Mouse (Mus musculus): ENCODE measurements at regions not wholly inside any gene's neighbourhood (a gene's known extent, or its start where the extent isn't known, plus 50 kb on each side); places are given as distances from the start of the nearest gene placed in this dataset.

DNA sequence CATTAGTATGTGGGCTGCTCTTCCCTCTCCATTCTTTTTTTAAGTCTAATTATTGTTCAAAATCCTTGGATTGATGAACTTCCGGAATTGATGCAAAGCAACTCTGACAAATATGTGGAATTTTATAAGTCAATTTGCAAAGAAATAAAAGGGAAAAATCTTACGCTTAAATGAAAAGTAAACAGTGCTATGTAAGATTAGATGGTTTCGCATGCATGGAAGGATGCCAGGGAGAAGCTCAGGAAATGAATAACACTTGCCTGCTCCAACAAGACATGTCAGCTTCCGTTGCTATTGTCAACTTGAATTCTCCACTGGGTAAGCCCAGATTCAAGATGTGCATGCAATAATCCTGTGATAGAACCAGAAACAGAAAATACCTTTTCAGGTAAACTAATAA is 357.2 kb upstream of the Actbl2 start:
- DNase-seq (ENCODE audit: low spot score): no peak

DNA sequence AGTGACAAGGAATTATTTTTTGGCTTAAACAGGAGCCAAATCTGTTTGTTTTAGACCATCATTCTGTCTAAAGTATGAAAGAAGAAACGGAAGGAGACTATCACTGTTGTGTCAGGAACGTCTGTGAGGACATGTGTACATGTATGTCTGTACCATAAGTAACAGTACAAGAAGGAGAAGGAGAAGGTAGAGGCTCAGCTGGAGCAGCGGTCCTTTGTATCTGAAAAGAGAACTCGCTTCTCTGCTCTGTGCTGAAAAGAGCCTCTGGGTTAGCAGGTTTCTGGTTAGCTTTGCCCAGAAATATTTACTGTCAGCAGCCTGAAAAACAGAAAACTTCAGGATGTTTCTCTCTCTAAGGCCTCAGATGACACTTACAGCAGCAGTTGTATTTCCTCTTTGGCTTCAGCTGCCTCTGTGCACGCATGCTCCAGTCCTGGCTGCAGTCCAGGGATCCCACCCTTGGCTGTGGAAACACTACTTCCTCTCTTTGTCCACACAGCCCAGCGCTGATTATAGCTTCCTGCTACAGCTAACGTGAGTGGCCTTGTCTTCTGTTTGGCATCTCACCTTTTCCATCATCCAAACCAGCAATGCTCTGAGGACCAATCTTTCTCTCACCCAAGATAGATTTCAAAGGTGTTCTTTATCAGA is 351.7 kb upstream of the Actbl2 start:
- DNase-seq (ENCODE audit: low spot score): peak; percentile 47

DNA sequence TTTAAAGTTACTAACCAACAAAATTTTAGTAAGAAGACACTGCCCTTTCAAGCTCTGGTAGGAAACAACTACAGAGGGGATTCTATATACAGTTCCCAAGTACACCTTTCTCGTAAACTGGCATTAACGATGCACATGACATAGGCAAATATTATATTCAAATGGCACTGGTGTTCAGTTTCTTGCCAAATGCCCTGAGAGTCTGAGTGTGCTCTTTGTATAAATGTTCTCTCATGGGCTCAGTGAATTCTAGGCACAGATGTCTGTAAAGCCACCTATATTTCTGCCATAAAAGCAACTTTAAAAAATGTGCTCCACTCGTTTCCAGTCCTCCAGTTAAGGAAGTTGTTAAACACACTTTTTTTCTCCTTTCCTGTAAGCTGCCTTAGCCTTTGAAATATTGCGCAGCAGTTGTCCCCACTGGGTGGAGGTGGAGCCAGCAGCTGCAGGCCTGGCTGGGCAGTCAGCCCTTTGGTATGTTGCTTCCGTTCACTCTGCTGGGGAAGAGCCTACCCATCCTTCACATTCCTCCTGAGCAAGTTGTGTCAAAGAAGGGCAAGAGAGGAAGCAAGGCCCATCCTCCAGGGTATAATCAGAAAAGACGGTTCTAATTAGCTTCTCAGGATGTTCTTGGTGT is 347.4 kb upstream of the Actbl2 start:
- DNase-seq (ENCODE audit: low spot score): no peak

DNA sequence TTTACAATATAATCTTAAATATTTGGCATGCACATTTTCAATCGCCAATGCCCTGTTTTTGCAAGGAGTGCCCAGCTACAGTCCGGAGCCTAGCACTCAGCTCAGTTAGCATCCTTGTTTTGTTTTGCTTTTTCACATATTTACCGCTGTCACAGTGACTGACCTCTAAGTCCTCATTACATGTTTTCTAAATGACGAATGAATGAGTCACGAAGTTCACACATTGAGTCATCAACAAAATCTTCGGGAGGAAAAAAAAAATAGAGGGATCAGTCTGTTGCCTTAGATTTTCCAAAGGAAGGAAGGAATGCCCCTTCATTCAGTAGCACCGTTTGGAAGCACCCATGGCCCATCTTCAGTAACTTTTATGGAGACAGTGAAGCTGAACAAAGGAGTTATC is 342.9 kb upstream of the Actbl2 start:
- DNase-seq (ENCODE audit: low spot score): no peak

DNA sequence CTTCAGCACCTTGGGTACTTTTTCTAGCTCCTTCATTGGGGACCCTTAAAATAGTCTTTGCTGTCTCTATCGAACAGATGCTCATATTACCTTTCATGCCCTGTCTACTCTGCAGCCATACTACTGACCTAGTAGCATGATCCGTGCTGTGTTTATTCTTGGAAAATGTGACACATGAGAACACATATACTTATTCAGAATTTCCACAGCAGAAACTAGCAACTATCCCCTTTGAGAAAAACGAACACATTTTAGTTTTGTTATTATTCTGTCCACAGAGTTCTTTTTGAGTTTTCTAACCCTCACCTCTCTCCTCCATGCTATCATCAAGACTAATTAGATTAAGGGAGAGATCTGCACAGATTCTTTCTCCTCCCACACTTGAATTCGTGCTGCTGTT is 341.6 kb upstream of the Actbl2 start:
- DNase-seq (ENCODE audit: low spot score): no peak

DNA sequence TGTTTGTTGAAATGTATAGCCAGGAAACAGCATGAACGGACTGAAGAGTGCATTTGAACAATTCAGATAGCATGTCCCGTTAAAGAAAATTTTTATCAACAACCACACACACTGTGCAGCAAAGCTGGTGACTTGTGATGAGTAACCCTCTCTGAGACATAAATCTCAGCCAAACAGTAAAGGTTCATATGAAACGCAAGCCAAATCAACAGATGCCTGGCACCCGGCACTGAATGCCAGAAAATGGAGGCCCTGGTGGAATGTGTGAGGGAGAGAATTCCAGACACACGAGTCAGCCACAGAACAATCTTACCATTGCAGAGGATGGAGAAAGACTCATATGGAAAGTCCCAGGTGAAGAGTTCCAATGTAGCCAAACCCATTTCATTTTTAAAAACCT is 341.1 kb upstream of the Actbl2 start:
- no peak for DNase-seq (ENCODE audit: low spot score)

DNA sequence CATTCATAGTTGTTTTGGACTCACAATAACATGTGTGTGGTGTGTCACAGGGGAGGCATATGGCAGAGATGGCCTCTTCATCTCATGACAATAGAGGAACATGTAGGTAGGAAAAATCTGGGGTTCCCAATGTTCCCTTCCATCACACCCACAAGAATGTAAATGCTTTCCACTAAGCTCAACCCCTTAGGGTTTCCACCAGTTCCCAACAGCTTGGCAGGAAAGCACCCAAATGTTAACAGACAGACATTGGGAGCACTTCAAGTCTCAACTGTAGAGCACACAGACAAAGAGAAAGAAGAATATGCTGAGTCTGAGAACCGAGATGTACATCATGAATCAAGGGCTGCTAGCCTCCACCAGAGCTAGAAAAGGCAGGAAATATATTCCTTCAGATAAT is 339.7 kb upstream of the Actbl2 start:
- no peak for DNase-seq (ENCODE audit: low spot score)

DNA sequence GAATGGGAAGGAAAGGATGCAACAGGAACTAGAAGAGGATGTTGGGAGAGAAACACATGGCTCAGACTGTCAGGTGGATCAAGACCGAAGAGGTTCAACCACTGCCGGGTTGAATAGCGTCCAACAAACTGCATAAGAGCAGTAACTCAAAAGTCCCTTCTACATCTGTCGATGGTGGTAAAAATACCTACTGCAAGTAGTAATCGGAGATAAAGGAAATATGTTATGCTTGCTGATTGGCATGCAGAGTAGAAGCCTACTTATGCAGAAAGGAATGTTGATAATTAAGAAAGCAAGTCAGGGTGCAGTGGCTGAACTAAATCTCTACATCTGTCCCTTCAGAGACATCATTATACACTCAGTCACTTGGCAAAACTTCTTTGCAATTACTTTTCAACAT is 330.9 kb upstream of the Actbl2 start:
- DNase-seq (ENCODE audit: low spot score): no peak

DNA sequence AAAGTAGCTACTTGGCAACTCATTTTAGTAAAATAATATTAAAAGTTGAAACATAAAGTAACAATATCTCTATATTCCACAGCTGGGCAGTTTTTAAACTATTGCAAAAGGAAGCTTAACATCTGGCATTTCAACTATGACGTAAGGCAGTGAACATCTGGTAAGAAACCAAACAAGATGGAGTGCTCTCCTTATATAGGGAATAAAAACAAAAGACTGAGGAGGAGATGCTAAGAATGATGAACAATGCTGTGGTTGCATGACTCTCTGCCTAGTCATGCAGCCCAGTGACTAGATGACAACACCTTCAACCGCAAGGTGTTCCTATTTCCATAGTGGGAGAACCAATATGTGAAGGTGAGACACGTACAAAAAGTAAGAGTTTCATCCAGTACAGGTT is 329.9 kb upstream of the Actbl2 start:
- DNase-seq (ENCODE audit: low spot score): no peak

DNA sequence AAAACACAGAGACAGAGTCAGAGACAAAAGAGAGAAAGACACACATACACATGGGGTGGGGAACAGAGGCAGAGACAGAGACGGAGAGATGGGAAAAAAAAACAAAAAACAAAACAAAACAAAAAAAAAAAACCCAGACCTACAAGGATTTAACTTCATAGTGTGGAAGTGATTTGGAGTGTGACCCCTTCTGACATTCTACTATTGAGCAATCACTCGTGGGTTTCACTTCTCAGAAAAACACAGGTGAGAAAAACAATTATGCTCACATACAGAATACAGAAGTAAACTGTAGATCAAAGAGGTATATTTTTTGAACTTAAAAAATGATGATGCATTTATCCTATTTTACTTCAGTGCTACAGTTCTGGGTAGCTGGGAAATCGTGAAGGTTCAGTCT is 326.7 kb upstream of the Actbl2 start:
- DNase-seq (ENCODE audit: low spot score): no peak

DNA sequence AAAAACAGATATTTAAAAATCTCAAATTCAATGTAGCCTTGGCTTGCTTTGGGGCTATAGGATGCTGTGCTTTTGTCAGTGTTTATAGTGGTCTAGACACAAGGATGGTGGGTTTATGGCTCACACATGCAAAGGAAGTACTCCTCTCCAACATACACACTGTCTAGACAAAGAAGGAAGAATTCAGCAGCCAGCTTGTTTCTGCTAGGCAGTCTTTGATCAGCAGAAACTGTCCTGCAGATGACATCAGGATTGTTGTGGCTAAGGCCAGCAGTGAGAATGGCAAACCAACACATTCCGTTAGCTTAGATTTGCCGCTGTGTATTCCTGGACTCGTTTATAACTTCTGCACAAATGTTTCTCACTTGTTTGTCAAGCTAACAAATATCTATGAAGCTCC is 325.9 kb upstream of the Actbl2 start:
- DNase-seq (ENCODE audit: low spot score): no peak

DNA sequence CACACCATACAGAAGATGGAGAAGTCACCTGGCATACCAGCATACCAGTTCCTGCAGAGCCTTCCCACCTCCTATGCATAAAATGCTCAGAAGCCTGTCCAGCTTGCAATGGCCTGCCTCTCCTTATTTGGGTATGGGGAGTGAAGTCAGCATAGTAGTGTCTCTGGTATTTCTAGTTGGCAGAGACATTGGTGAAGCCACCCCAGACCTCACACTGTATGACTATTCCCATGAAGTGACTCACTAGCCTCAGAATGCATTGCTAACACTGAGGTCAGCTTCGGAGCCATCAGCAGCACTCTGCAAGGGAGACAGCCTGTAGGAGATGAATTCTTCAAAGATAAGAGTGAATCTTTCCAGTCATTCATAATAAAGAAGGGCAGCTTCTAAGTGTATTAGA is 325.2 kb upstream of the Actbl2 start:
- no peak for DNase-seq (ENCODE audit: low spot score)

DNA sequence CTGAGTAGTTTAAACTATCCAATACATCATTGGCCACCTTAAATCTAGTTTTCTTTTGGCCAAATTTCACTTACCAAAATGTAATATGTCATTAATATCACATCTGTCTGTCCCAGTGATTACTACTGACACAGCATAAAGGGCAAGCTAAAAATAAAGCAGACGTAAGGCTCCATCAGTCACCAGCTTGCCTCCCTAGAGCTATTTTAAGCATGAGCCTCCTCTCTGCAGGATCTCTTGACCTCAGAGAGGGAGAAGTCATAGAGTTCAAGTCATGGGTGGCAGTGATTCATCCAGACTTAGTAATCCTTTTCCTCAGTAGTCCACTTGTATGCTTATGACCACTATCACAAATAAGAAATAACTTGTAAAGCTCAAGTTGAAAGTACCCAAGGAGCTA is 313.2 kb upstream of the Actbl2 start:
- DNase-seq (ENCODE audit: low spot score): no peak

DNA sequence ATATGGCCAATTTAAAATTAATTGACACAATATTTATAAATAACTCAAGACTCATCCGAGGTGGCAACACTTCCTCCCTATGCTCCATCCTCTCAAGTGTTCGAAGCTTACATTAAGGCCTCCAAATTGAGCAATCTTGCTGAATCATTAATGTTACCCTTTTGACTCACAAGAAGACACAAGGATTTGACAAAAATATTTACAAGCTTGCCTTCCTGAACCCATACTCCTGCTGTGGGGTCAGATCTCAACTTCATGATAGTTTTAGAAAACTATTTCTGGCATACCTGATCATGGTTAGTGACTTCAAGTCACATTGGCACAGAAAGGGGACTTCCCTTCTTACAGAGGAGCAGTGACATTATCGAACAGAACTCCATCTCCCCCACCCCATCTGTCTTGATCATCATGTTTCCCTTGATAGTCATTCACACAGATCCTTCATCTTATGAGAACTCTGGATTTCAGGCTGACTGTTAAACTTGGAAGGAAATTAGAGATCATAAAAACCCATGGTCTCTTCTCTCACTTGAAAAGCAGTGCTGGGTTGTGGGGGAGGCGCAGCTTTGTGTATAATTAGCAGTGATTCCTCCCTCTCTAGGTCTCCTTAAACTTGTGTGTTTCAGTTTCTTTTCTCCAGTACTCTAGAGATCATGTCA is 311.7 kb upstream of the Actbl2 start:
- DNase-seq (ENCODE audit: low spot score): no peak

DNA sequence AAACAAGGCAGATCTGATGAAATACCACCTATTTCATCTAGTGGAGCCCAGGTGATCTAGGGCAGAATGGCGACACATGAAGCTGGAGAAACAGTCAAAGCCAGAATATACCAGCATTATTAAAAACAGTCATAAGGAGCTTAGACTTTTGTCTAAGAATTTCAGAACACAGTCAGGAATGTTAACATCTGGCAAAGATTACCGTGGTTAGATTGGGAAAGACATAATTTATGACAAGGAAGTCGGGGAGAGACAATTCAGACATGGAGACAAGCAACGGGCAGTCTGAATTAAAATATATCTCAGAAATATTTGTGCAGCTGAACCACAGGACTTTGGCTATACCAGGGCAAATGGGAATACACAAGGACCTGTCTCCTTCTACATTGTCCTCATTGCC is 310.8 kb upstream of the Actbl2 start:
- DNase-seq (ENCODE audit: low spot score): no peak

DNA sequence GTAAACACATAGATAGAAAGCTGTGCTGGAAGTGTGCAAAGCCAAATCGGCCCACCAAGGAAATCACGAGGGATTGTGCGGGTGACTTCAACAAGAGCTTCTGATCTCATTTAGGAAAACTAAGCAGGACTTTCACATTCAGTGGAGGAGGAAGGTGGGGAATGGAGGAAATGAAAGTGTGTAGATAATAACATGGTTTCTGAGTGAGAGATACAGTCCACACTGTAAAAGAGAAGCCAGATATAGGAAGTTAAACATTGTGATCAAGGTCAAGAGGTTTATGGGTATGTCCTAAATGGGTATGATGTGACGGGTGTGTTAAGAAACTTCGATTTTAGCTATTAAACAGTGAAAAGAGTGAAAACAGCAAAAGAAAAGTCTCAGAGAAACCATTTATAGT is 310.1 kb upstream of the Actbl2 start:
- no peak for DNase-seq (ENCODE audit: low spot score)

DNA sequence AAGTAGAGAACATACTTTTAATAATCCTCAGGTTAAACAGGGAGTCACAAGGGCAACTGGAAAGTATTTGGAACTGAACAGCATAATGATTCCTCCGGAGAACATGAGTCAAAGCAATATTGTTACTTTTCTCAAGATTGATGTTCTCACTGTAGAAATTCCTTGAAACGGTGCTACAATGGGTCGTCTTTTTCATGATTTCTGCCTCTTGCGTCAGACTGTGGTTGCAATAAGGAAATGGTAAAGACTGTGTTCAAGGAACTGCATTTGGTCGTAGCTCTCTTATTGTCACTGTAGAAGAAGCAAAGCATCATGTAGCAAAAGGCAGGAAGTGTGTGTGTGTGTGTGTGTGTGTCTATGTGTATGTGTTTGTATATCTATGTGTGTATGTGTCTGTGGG is 294.6 kb upstream of the Actbl2 start:
- no peak for DNase-seq (ENCODE audit: low spot score)

DNA sequence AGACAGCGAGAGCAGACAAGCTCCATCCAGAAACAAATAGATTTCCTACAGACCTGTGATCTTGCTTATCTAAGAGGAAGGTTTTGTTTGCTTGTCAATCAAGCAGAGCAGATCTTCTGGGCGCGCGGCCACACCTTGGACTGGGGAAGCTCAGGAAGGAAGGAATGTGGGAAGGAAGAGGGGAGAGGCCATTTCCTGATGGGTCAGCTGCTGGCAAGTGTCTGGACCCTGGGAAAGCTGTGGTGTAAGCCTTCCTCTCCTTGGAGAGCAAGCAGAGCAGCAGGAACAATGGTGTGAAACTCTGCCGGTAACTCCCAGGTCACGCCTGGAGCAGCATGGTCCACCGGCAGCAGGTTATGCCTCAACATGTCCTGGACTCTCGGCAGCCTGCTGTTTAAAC is 287.7 kb upstream of the Actbl2 start:
- DNase-seq (ENCODE audit: low spot score): peak; percentile 5

DNA sequence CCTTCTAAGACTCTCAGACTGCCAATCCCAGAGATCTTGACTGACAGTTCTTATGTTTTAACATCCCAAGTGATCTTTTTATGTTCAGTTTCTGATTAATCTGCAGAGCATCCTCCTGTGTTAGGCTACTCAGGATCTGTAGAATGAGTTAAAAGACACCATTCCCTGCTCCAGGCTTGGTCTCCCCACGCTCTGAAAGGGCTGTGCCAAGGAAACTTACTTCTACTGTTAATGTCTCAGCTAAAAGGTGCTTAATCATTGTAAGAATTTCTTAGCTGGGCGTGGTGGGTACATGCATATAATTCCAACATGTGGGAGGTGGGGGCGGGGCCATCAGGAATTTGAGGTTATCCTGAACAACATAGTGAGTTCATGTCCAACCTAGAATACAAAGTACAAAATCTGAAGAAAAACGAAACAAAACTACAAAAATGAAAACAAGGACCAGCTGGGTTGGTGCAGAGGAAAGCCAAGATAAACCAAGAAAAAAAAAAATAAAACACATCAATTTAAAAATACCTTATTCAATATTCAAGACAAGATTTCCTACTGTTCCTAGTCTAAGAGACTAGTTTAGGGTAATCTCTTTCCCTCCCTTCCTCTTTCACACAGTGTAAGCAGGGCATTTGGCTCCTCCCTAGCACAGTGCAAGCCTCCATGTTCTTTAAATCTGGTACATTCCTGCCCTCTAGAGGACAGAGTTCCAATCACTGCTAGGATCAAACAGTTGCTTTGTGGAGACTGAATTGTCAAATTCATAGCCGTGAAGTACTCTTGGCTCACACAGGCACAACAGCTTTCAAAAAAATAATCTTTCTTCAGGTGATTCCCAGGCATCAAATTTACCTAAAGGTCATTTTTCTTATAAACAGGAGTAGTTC is 286.9 kb upstream of the Actbl2 start:
- peak; percentile 12 for DNase-seq (ENCODE audit: low spot score)

DNA sequence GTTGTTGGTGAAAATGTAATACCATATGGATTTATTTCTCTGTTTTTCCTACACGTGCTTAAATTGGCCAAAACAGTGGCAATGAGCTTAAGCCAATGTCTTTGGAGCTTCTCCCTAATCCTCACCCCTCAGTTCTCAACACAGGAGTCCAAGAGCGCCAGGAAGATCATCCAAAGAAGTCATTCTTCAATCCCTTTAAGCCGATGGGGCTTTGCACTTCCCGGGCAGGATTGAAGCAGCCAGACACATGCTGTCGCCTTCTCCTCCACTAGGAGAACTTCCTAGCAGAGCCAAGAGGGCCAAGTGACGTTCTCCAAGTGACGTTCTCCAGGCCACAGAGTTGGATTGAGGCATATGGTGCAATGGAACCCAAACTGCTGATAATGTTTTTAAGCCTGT is 286.3 kb upstream of the Actbl2 start:
- DNase-seq (ENCODE audit: low spot score): no peak

DNA sequence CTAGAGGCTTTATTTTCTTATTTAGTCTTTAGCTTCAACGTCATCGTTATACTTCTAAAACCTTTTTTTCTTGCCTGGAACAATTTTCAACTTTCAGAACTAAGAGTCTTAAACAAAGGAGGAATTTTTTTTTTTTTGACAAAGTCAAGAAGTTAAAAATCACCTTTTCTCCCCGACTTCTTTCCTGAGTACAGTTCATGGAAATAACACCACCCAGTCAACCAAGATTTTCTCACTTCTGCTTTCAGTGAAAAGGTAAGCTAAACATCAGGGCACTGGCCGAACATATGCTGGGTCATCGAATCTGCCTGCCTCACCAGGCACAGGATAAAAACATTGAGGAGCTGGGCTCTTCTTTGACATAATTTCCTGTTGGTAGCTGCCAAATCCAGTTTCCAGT is 277.4 kb upstream of the Actbl2 start:
- no peak for DNase-seq (ENCODE audit: low spot score)

DNA sequence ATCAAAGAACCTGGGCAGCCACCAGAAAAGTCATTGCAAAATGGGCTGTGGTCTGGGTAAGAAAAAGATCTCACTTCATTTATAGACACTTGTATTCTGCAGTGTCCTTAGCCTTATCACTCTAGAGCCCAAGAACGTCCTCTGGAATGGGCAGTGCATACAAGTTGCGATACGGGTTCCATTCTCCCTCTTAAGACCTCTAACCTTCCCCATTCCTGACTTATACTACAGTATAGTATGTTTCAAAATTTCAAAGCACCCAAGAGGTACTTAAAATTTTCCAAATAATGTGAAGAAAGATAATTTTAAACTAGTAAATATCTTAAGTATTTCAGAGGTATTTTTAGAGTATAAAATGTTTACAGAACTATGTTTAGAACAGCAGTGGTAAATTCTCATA is 276.8 kb upstream of the Actbl2 start:
- no peak for DNase-seq (ENCODE audit: low spot score)

DNA sequence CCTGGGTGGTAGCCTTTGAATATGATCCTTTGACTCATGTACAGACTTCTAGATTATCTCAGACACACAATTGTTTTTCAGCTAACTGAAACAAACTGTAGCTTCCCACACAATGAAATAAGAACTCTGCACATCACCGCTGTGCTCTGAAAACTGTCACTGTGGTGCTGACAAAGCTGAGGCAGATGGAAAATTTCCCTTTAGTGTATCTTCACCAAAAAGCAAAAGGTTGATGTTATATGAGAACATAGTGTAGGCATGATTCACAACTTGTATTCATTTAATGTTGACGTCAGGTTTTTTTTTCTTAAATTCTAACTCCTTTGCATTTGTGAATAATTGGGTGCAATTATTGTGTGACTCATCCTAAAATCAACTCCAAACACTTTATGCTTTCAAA is 264.1 kb upstream of the Actbl2 start:
- no peak for DNase-seq (ENCODE audit: low spot score)

All from testis, postnatal 14 days (tissue).